Mouse (Mus musculus) cortical plate, adult 2 months (tissue): ENCODE measurements around the gene Slc2a1.

ENCODE experiments used
- CTCF ChIP-seq: fragments of 200-500 bp; IDR thresholded peaks from 2 replicates; pipeline ENCODE4 v1.5.1; 2011; ENCODE audit warnings: mild to moderate bottlenecking, control low read depth, low read length; ENCODE audit not compliant: insufficient read depth; ENCODE audit errors: extremely low read depth
- POLR2A ChIP-seq: fragments of 200-500 bp; IDR thresholded peaks from 2 replicates; pipeline ENCODE4 v1.6.1; 2011; ENCODE audit warnings: mild to moderate bottlenecking, low read length, control low read depth; ENCODE audit not compliant: insufficient read depth; ENCODE audit errors: extremely low read depth

- TF ChIP-seq CTCF: no peak
- no peak for TF ChIP-seq POLR2A
Measured at GRCm38 (mm10) chr4:119110512-119110911, 2.0 kb downstream of the Slc2a1 start.
